Mouse (Mus musculus) monocyte, adult 2 months (primary cell): ENCODE data around the gene Fbxw28.
"Not testable (repeated sequence)": the region's sequence is repeated elsewhere in the genome, so short reads cannot be mapped to it uniquely, and the experiment has no call there.

Experiments used
- DNase-seq, 2 experiments: peaks; one replicate each; pipeline ENCODE4 v3.0.0; 2022; ENCODE audit warnings: low spot score in 2 of 2, low read depth in 1 of 2

Fbxw28 gene

DNA sequence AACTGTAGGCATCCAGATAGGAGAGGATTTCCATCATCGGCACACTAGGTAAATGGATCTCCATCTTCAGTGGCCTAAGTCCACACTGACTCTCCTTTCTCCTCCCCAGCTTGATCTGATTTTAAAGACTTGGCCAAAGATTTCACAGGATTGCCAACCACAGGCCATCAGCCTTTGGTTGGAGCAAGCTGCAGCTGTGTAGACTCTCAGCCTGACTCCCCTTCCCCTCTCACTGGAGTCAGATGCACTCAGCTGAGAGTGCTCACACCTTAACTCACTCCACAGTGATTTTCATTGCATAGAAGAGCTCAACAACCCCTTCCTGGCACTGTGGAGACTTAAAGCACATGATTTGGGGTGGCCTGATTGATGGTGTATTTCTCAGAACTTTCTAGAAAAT is at the start of gene Fbxw28:
Gene Fbxw28 (minus strand): TSS at position 101 of the 400 bp plus-strand sequence.
- DNase-seq, result not testable (repeated sequence)

DNA sequence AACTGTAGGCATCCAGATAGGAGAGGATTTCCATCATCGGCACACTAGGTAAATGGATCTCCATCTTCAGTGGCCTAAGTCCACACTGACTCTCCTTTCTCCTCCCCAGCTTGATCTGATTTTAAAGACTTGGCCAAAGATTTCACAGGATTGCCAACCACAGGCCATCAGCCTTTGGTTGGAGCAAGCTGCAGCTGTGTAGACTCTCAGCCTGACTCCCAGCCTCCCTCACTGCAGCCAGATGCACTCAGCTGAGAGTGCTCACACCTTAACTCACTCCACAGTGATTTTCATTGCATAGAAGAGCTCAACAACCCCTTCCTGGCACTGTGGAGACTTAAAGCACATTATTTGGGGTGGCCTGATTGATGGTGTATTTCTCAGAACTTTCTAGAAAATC is 51.9 kb downstream of the Fbxw28 start, which contains the start of gene Fbxw14:
Gene Fbxw14 (minus strand): TSS at position 101 of the 400 bp plus-strand sequence.
- not testable (repeated sequence) for DNase-seq
